Mouse (Mus musculus) ovary, adult 18-20 months (tissue): ENCODE measurements around the gene Rps24.
"Not testable (repeated sequence)": the region's sequence is repeated elsewhere in the genome, so short reads cannot be mapped to it uniquely, and the experiment has no call there.

Experiments used
- DNase-seq: peaks from one replicate; pipeline ENCODE4 v3.0.0; 2022; ENCODE audit warnings: low spot score, mixed read lengths

The Rps24 gene

DNA sequence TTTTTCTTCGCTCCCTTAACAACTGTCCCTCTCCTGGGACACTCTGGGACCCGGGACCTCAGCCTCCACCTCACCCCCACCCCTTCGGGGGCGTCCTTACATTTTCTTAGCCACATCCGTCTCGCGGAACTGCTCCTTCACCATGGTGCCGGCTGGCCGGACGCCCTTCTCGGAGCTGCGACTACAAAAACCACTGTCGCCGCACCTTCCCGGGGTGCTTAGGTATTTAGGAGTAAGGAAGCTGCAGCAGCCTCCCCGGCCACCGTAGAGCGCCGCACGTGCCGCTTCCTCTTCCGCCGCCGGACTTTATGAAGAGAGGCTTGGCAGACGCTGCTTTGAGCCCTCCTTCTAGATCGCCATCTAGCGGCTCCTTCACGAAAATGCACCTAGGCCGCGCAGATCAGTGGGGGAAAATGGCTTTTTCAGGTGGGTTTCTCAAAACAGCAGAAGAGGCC is at the start of gene Rps24, which contains the start of gene Polr3a:
Rps24 (plus strand) TSS at position 353 of the 455 bp plus-strand sequence.
Polr3a (minus strand) TSS at position 286 of the 455 bp plus-strand sequence.
- DNase-seq: peak; percentile 81

DNA sequence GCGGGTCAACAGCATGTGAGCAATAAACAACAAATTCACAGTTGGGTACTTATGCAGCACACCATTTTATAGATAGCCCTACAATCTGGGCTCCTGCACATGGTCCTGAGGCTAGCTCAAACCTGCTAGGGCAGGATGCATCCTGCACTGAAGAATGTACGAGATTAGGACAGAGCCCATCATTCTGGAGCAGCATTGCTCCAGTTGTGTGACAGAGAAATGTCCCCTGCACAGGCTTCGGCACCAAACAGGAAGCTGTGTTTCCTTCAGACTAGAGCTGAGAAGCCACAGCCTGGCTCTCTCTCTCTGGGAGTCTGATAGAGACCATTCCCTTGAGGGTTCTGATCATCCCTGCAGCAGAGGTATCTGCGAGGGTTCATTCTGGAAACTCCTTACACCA is 43.4 kb upstream of the Rps24 start:
- DNase-seq: not testable (repeated sequence)

- no peak for DNase-seq
Observed at GRCm38 (mm10) chr14:24458191-24458590, 28.7 kb upstream of the Rps24 start.

DNA sequence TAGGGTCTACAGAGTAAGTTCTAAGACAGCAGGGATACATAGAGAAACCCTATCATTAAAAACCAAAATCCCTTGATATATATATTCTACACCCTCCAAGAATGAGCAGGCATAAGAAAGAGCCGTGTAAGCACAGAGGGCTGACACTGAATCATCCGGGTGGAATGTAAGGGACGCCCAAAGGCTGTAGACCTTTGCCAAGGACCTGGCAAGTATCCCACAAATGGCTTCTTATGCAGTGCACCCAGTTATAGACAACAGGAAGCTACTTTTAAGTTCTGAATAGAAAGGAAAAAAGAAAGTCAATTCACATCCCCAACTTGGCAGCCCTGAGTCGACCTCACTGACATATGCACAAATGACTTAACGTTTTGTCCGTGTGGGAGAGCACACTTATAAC is 18.1 kb upstream of the Rps24 start:
- DNase-seq: no peak

- DNase-seq: no peak
Observed at GRCm38 (mm10) chr14:24486241-24486767, 621 bp upstream of the Rps24 start.

DNA sequence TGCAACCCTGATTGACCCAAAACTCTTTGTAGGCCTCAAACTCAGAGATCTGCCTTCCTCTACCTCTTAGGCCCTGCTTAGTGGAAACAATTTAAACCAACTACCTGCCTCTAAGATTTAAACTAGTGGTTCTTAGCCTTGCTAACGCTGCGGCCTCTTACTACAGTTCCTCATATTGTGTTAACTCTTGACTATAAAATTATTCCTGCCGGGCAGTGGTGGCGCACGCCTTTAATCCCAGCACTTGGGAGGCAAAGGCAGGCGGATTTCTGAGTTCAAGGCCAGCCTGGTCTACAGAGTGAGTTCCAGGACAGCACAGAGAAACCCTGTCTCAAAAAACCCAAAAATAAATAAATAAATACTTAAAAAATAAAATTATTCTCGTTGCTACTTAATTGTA is 2.8 kb downstream of the Rps24 start:
- DNase-seq: not testable (repeated sequence)

DNA sequence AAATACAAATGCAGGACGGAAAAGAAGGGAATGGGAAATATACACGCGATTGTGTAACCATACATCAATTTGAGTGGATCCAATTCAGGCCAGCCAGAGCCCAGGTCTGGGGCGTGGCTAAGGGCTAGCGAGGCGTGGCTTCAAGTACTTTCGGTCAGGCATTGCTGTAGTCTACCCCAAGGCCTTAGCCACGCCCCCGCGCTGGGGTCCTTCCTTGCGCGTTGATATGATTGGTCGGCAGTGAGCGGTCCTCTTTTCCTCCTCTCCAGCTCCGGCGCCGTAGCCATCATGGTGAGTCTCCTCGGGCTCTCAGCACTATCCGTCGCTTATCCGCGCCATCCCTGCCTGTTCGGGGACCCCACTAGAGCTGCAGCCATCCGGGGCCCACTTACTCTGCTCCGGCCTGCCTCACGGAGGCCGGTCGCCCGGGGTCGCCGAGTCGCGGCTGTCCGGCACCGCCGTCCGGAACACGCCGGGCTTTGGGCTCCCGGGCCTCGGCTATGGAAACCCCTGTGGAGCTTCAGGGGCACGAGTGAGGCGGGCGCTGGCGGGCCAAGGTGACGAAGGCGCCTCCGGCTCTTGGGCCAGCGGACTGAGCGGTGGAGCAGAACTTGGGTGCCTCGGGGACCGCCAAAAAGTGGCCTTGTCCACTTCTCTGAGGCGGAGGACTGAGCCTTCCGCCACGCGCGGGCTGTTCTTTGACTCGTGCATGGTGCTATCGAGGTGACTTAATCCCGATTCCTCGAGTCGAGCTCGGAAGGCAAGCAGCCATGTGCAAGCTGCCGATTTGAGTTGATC is 3.7 kb downstream of the Rps24 start:
- DNase-seq: peak; percentile 93

- no peak for DNase-seq
Observed at GRCm38 (mm10) chr14:24491266-24491981, 4.5 kb downstream of the Rps24 start.

- DNase-seq: no peak
Observed at GRCm38 (mm10) chr14:24493256-24493655, 6.3 kb downstream of the Rps24 start.

- no peak for DNase-seq
Observed at GRCm38 (mm10) chr14:24496507-24496906, 9.6 kb downstream of the Rps24 start.

DNA sequence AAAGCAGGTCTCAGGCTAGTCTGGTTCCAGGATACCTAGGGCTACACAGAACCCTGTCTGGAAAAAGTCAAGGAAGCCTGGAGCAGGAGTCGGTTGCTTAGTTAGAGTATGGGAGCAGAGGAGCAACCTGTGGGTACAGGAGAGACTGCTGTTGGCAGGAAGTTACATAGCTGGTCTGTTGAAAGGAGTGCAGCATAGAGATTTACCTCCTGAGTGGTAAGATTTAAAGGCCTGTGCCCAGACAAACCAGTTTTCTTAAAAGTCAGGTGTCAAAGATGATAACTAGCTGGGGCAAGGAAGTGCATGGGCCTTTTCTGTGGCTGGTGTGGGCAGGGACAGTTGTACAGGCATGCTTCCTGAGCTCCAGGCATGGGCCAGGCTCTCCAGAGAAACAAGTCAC is 10.5 kb downstream of the Rps24 start:
- DNase-seq: no peak

- DNase-seq: no peak
Observed at GRCm38 (mm10) chr14:24498561-24499255, 11.8 kb downstream of the Rps24 start.

- no peak for DNase-seq
Observed at GRCm38 (mm10) chr14:24499478-24499877, 12.6 kb downstream of the Rps24 start.

- DNase-seq: peak; percentile 50
Observed at GRCm38 (mm10) chr14:24500091-24500844, 13.3 kb downstream of the Rps24 start.

DNA sequence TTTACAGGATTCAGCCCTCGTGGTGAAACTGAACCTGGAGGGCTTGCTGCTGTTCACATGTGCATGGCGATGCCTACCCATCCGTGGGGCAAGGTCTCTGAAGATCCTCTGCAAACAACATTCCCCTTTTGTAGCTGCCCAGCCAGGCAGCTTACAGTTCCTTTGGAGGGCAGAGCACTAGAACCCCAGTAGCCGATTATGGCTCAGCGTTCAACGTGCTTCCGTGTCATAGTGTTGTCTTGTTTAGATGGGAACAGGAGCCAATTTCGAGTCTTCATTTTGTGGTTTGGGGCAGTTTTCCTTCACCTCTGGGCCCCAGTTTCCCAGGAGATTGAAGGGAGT is 13.9 kb downstream of the Rps24 start:
- no peak for DNase-seq

- no peak for DNase-seq
Observed at GRCm38 (mm10) chr14:24501256-24501655, 14.3 kb downstream of the Rps24 start.

DNA sequence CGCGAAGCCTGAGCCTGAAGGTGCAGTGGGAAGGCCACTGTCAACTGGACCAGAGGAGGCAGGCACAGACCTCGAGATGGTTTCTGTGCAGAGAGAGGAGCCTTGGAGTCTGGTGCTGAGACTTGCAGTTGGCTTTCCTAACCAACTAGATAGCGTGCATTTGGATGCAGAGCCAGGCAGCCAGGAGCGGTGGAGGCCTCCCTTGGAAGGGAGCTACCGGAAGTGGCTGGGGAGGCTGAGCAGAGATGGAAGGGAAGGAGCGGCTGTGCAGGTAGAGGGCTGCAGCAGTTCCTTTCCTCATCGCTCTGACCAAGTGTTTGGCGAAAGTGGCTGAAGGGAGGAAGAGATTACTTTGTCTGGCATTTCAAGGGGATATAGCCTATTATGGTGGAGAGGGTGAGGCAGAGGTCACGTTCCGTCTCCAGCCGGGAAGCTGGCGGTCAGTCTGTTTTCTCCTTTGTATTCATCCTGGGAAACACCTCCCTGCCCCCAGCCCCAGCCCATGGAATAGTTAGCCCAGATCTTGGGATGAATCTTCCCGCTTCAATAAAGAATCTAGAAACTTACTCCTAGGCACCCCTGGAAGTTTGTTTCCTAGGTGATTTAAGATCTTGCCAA is 20.6 kb downstream of the Rps24 start:
- DNase-seq: no peak

- DNase-seq: no peak
Observed at GRCm38 (mm10) chr14:24508070-24508773, 21.3 kb downstream of the Rps24 start.

DNA sequence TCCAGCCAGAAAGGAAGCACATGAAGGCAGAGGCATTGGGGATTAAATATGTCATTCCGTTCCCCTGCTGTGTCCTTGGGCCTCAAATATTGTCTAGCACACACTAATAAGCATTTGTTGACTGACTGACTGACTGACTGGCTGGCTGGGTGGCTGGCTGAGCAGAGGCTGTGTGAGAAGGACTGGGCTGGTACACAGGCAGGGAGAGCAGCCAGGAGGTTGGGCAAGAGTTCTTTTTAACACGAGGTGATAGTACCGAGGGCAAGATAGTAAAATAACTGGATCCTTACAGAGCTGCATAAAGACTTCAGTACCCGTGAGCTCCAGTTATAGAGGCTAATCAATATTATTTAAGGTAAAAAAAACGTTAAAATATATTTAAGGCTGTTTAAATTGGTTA is 22.6 kb downstream of the Rps24 start:
- DNase-seq: no peak

- DNase-seq: no peak
Observed at GRCm38 (mm10) chr14:24510218-24510617, 23.3 kb downstream of the Rps24 start.

- DNase-seq: no peak
Observed at GRCm38 (mm10) chr14:24510679-24511078, 23.8 kb downstream of the Rps24 start.
